Mouse (Mus musculus): ENCODE measurements around the gene Wnt5a.

DNA sequence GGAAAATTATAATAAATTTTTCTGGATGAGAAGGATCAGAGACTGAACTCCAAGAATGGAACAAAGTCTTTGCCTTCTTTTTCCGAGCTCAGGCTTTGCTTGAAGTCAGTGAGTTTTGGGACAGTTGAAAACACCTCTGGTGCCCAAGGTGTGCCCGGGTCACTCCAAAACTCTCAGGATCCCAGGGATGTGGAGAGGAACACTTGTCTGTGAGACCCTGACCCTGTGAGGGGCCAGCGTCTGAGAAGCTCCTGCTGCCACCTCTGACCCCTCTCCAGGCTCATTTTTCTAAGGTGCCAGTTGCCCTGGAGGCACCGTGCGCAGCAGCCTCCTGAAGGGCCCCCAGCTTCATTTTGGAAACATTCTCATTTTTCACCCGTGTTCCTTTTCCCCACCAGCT, 10.8 kb downstream of the Wnt5a start:
- no peak for TF ChIP-seq EP300 (IDR thresholded peaks at IDR 0.05; ENCODE audit: insufficient read depth, low read depth, low read length)
- TF ChIP-seq POLR2A (IDR thresholded peaks at IDR 0.05; ENCODE audit: insufficient read depth, low read length) = no peak
